In the genomic region with DNA sequence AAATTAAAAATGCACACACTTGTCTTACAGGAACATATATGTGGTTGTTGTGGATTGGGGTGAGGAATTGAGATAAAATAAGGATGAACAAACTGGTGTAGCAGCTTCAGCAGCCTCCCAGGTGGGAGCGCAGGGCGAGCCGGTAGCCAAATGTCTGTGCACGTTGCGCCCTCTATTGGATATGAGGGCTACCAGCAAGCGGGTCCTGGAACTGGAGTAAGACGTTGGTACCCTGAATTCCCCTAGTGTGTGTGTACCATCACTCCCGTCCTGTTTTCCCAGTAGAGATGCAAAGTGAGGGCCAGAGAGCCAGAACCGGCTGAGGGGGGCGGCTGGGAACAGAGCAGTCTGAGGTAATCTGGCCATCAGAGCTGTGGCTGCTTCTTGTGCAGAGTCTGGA, we compare ENCODE assay signal across 8 mouse cellular contexts. TPM values are rescaled to one million over a fixed set of nuclear protein-coding genes. Genes with fewer than 3 reads are reported as not detected.
DNase-seq lines count a peak whose midpoint lies in the region; ATAC-seq and TF ChIP-seq lines count a peak whose summit lies in the region.

No protein-coding gene starts in this region.

- 4% methylated on average over 10 of the region's 10 CpGs for WGBS in forebrain, embryonic 16.5 days
- WGBS in limb, embryonic 10.5 days = 12% methylated on average over 10 of the region's 10 CpGs
- 12% methylated on average over 10 of the region's 10 CpGs for WGBS in midbrain, embryonic 16.5 days
- WGBS in thymus, adult 2 months = 7% methylated on average over 10 of the region's 10 CpGs

- peaks cover 17% of the 10 kb centered on the region for H3K4me1 ChIP-seq in forebrain, embryonic 16.5 days (replicated peaks; ENCODE audit: control insufficient read depth, insufficient read depth, low read length)
- peaks cover 3% of the 10 kb centered on the region for H3K4me1 ChIP-seq in limb, embryonic 10.5 days
- H3K4me1 ChIP-seq in midbrain, embryonic 16.5 days (ENCODE audit: control insufficient read depth, insufficient read depth, low read length) = peaks cover 7% of the 10 kb centered on the region
- no peaks in the 10 kb centered on the region for H3K4me1 ChIP-seq in thymus, adult 2 months (replicated peaks; ENCODE audit: control insufficient read depth, insufficient read depth, low read length)

- TF ChIP-seq POLR2A in thymus, adult 2 months (IDR thresholded peaks at IDR 0.05; ENCODE audit: control insufficient read depth, extremely low read depth, insufficient read depth, low read length, poor library complexity) = no peak

- no peak overlapping the region for H3K4me3 ChIP-seq in forebrain, embryonic 16.5 days (replicated peaks; ENCODE audit: low read length)
- no peak overlapping the region for H3K4me3 ChIP-seq in limb, embryonic 10.5 days
- no peak overlapping the region for H3K4me3 ChIP-seq in midbrain, embryonic 16.5 days (ENCODE audit: low read depth, low read length)
- no peak overlapping the region for H3K4me3 ChIP-seq in thymus, adult 2 months (ENCODE audit: control insufficient read depth, insufficient read depth, low read length)

- no peak overlapping the region for H3K27ac ChIP-seq in forebrain, embryonic 16.5 days (ENCODE audit: low read length)
- no peak overlapping the region for H3K27ac ChIP-seq in limb, embryonic 10.5 days
- no peak overlapping the region for H3K27ac ChIP-seq in midbrain, embryonic 16.5 days (ENCODE audit: low read length)
- H3K27ac ChIP-seq in thymus, adult 2 months (ENCODE audit: control insufficient read depth, insufficient read depth, low read length) = no peak overlapping the region

- no peak overlapping the region for H3K4me2 ChIP-seq in forebrain, embryonic 16.5 days (ENCODE audit: low read length)
- H3K4me2 ChIP-seq in midbrain, embryonic 16.5 days (ENCODE audit: low read length) = no peak overlapping the region

- DNase-seq in urinary bladder, postnatal 36 days (ENCODE audit: low spot score in 2 of 2) = peak; percentile 66 to 74
- DNase-seq in urinary bladder, postnatal 10 days (ENCODE audit: low spot score) = no peak
- peak; percentile 81 for DNase-seq in brain, adult 2 months (ENCODE audit: low read depth, low spot score)
- peak; percentile 48 for DNase-seq in kidney, adult 11 months
- DNase-seq in limb, embryonic 10.5 days (ENCODE audit: low spot score) = peak; percentile 67
- DNase-seq in thymus, adult 2 months = peak; percentile 78

- no peak overlapping the region for H3K9ac ChIP-seq in forebrain, embryonic 16.5 days (replicated peaks; ENCODE audit: low read depth, low read length)
- H3K9ac ChIP-seq in midbrain, embryonic 16.5 days (ENCODE audit: low read depth, low read length) = no peak overlapping the region

- no peaks in the 10 kb centered on the region for H3K36me3 ChIP-seq in forebrain, embryonic 16.5 days (ENCODE audit: control insufficient read depth, insufficient read depth)
- H3K36me3 ChIP-seq in limb, embryonic 10.5 days = no peaks in the 10 kb centered on the region
- no peaks in the 10 kb centered on the region for H3K36me3 ChIP-seq in midbrain, embryonic 16.5 days (ENCODE audit: control insufficient read depth, insufficient read depth, low read length)
- H3K36me3 ChIP-seq in thymus, adult 2 months (ENCODE audit: control insufficient read depth, insufficient read depth, low read length) = no peaks in the 10 kb centered on the region

- peak; percentile 55; the same call in 1 of the 2 replicates for ATAC-seq in forebrain, embryonic 16.5 days
- ATAC-seq in midbrain, embryonic 16.5 days = peak; percentile 33

- no peaks in the 10 kb centered on the region for H3K27me3 ChIP-seq in forebrain, embryonic 16.5 days (replicated peaks; ENCODE audit: control insufficient read depth, insufficient read depth, low read length)
- H3K27me3 ChIP-seq in limb, embryonic 10.5 days (ENCODE audit: low read depth, poor library complexity, severe bottlenecking) = no peaks in the 10 kb centered on the region
- no peaks in the 10 kb centered on the region for H3K27me3 ChIP-seq in midbrain, embryonic 16.5 days (ENCODE audit: control insufficient read depth, insufficient read depth, low read depth, low read length)
- no peaks in the 10 kb centered on the region for H3K27me3 ChIP-seq in thymus, adult 2 months (ENCODE audit: control insufficient read depth, insufficient read depth, low read length)

- TF ChIP-seq CTCF in thymus, adult 2 months (IDR thresholded peaks at IDR 0.05; ENCODE audit: borderline replicate concordance, control insufficient read depth, extremely low read depth, insufficient read depth, low read length, poor library complexity) = peak; percentile 74

- H3K9me3 ChIP-seq in forebrain, embryonic 16.5 days (ENCODE audit: control insufficient read depth, low read length) = no peaks in the 10 kb centered on the region
- no peaks in the 10 kb centered on the region for H3K9me3 ChIP-seq in limb, embryonic 10.5 days (replicated peaks)
- no peaks in the 10 kb centered on the region for H3K9me3 ChIP-seq in midbrain, embryonic 16.5 days (replicated peaks; ENCODE audit: control insufficient read depth, low read length, poor library complexity, severe bottlenecking)

RNA-seq across cellular contexts. Expression of a gene that starts 15.3 kb away (rescaled TPM):
- polyA plus RNA-seq in forebrain, embryonic 16.5 days (2015; fragmentation: Nextera tagmentation; extraction: Ambion mirVana) = 0.46 TPM in 1 of 2 replicates, not detected in the other
- 0.33 TPM in 1 of 2 replicates, not detected in the other for polyA plus RNA-seq in limb, embryonic 10.5 days (2016; fragmentation: Nextera tagmentation; extraction: Ambion mirVana)
- polyA plus RNA-seq in midbrain, embryonic 16.5 days (2015; fragmentation: Nextera tagmentation; extraction: Ambion mirVana) = 0.46 TPM in 1 of 2 replicates, not detected in the other
- not detected in 2 replicates for polyA plus RNA-seq in thymus, adult 2 months (2012; rRNA removed)

RNA-seq across cellular contexts. Expression of a gene that starts 31.6 kb away (rescaled TPM):
- polyA plus RNA-seq in forebrain, embryonic 16.5 days (2015; fragmentation: Nextera tagmentation; extraction: Ambion mirVana) = 126 and 140 TPM in 2 replicates
- 35.5 and 36.1 TPM in 2 replicates for polyA plus RNA-seq in limb, embryonic 10.5 days (2016; fragmentation: Nextera tagmentation; extraction: Ambion mirVana)
- polyA plus RNA-seq in midbrain, embryonic 16.5 days (2015; fragmentation: Nextera tagmentation; extraction: Ambion mirVana) = 150 and 155 TPM in 2 replicates
- polyA plus RNA-seq in thymus, adult 2 months (2012; rRNA removed) = 119 TPM in 2 replicates

RNA-seq across cellular contexts. Expression of a gene that starts 32.2 kb away (rescaled TPM):
- polyA plus RNA-seq in forebrain, embryonic 16.5 days (2015; fragmentation: Nextera tagmentation; extraction: Ambion mirVana) = 93.4 and 112 TPM in 2 replicates
- 160 and 167 TPM in 2 replicates for polyA plus RNA-seq in limb, embryonic 10.5 days (2016; fragmentation: Nextera tagmentation; extraction: Ambion mirVana)
- 115 and 118 TPM in 2 replicates for polyA plus RNA-seq in midbrain, embryonic 16.5 days (2015; fragmentation: Nextera tagmentation; extraction: Ambion mirVana)
- 164 and 173 TPM in 2 replicates for polyA plus RNA-seq in thymus, adult 2 months (2012; rRNA removed)

RNA-seq across cellular contexts. Expression of a gene that starts 59.2 kb away (rescaled TPM):
- 0.85 and 1.5 TPM in 2 replicates for polyA plus RNA-seq in forebrain, embryonic 16.5 days (2015; fragmentation: Nextera tagmentation; extraction: Ambion mirVana)
- polyA plus RNA-seq in limb, embryonic 10.5 days (2016; fragmentation: Nextera tagmentation; extraction: Ambion mirVana) = 0.59 and 0.98 TPM in 2 replicates
- 0.46 and 0.89 TPM in 2 replicates for polyA plus RNA-seq in midbrain, embryonic 16.5 days (2015; fragmentation: Nextera tagmentation; extraction: Ambion mirVana)
- polyA plus RNA-seq in thymus, adult 2 months (2012; rRNA removed) = 0.09 and 0.11 TPM in 2 replicates
